Mouse (Mus musculus) CH12.LX (cell line): ENCODE measurements around the gene Scfd2. TPM values are rescaled to one million over a fixed set of nuclear protein-coding genes. Genes with fewer than 3 reads are reported as not detected.

Experiments
- DNase-seq: peaks from one replicate; pipeline ENCODE4 v3.0.0-alpha.2; 2013; ENCODE audit errors: extremely low read depth
- H3K27ac ChIP-seq: 2 replicates; pipeline ENCODE4 v1.5.1; 2012; ENCODE audit warnings: low read depth, mild to moderate bottlenecking, control low read depth, moderate library complexity; ENCODE audit not compliant: insufficient read depth
- H3K27me3 ChIP-seq: replicated peaks from 2 replicates; pipeline ENCODE3; 2012; ENCODE audit warnings: inconsistent platforms
- H3K36me3 ChIP-seq, 2 experiments: replicated peaks in 1 of 2; 2 replicates each; pipeline versions ENCODE3 to v1.6.1; 2012; ENCODE audit warnings: inconsistent platforms in 1 of 2, low read length in 1 of 2, mild to moderate bottlenecking in 1 of 2, mixed read lengths in 1 of 2, moderate library complexity in 1 of 2; ENCODE audit not compliant: control insufficient read depth in 1 of 2, insufficient read depth in 1 of 2
- H3K4me1 ChIP-seq, 2 experiments: 2 replicates each; pipeline ENCODE4 v1.6.1; 2012; ENCODE audit warnings: inconsistent platforms in 1 of 2, moderate library complexity in 1 of 2; ENCODE audit not compliant: insufficient read depth in 2 of 2, control insufficient read depth in 1 of 2
- H3K4me2 ChIP-seq: 2 replicates; pipeline ENCODE4 v1.6.1; 2012; ENCODE audit warnings: low read depth, mild to moderate bottlenecking, control low read depth; ENCODE audit not compliant: poor library complexity, insufficient read depth, severe bottlenecking
- H3K4me3 ChIP-seq, 3 experiments: fragments of 150-350 bp in 1 of 3; sonication (generic) in 1 of 3; replicated peaks in 1 of 3; 2 replicates each; pipeline versions ENCODE3 to v1.5.1; 2011 to 2012; ENCODE audit warnings: low read depth in 2 of 3, low read length in 2 of 3, mild to moderate bottlenecking in 2 of 3, moderate library complexity in 2 of 3, control low read depth in 1 of 3, improper control_type of control experiment in 1 of 3, inconsistent platforms in 1 of 3, mixed read lengths in 1 of 3; ENCODE audit not compliant: poor library complexity in 1 of 3
- H3K79me2 ChIP-seq: replicated peaks from 2 replicates; pipeline ENCODE4 v1.6.1; 2012; ENCODE audit warnings: mild to moderate bottlenecking, moderate library complexity; ENCODE audit not compliant: control insufficient read depth, poor library complexity, insufficient read depth, severe bottlenecking; ENCODE audit errors: extremely low read depth
- H3K9ac ChIP-seq: 2 replicates; pipeline ENCODE4 v1.6.1; 2012; ENCODE audit warnings: low read depth, mild to moderate bottlenecking, control low read depth, moderate library complexity; ENCODE audit not compliant: insufficient read depth
- H3K9me3 ChIP-seq: replicated peaks from 2 replicates; pipeline ENCODE3; 2012; ENCODE audit warnings: low read length, inconsistent platforms, mixed read lengths
- E2F4 ChIP-seq: IDR thresholded peaks from 2 replicates; pipeline ENCODE4 v1.6.1; 2011; ENCODE audit warnings: low read depth, low read length, improper control_type of control experiment; ENCODE audit not compliant: insufficient replicate concordance
- ELF1 ChIP-seq: IDR thresholded peaks from 2 replicates; pipeline ENCODE4 v1.6.1; 2014; ENCODE audit warnings: low read depth, mild to moderate bottlenecking, inconsistent platforms, low read length, improper control_type of control experiment
- IRF4 ChIP-seq: IDR thresholded peaks from 2 replicates; pipeline ENCODE4 v1.6.1; 2014; ENCODE audit warnings: low read depth, mild to moderate bottlenecking, inconsistent platforms, low read length, improper control_type of control experiment
- JUN ChIP-seq: IDR thresholded peaks from 2 replicates; pipeline ENCODE4 v1.6.1; 2011; ENCODE audit warnings: low read depth, mild to moderate bottlenecking, low read length, improper control_type of control experiment, moderate library complexity; ENCODE audit not compliant: insufficient read depth
- MAFK ChIP-seq: IDR thresholded peaks from 2 replicates; pipeline ENCODE4 v1.6.1; 2011; ENCODE audit warnings: low read length, improper control_type of control experiment; ENCODE audit not compliant: insufficient replicate concordance
- MAX ChIP-seq: IDR thresholded peaks from 2 replicates; pipeline ENCODE4 v1.6.1; 2011; ENCODE audit warnings: low read length, improper control_type of control experiment
- MAZ ChIP-seq: IDR thresholded peaks from 2 replicates; pipeline ENCODE4 v1.6.1; 2012; ENCODE audit warnings: low read depth, mild to moderate bottlenecking, inconsistent platforms, low read length, improper control_type of control experiment, moderate library complexity
- MEF2A ChIP-seq: IDR thresholded peaks from 2 replicates; pipeline ENCODE4 v1.6.1; 2014; ENCODE audit warnings: low read depth, mild to moderate bottlenecking, inconsistent platforms, low read length, improper control_type of control experiment, borderline replicate concordance
- MXI1 ChIP-seq: IDR thresholded peaks from 2 replicates; pipeline ENCODE4 v1.6.1; 2011; ENCODE audit warnings: mild to moderate bottlenecking, low read depth, low read length, improper control_type of control experiment
- MYC ChIP-seq: IDR thresholded peaks from 2 replicates; pipeline ENCODE4 v1.6.1; 2011; ENCODE audit warnings: low read depth, mild to moderate bottlenecking, improper control_type of control experiment, low read length
- PAX5 ChIP-seq: IDR thresholded peaks from 2 replicates; pipeline ENCODE4 v1.6.1; 2012; ENCODE audit warnings: low read length, inconsistent platforms, mixed read lengths
- POLR2A ChIP-seq: IDR thresholded peaks from 2 replicates; pipeline ENCODE4 v1.6.1; 2011; ENCODE audit warnings: low read depth, mild to moderate bottlenecking, improper control_type of control experiment, low read length
- POLR2AphosphoS2 ChIP-seq: IDR thresholded peaks from 2 replicates; pipeline ENCODE4 v1.6.1; 2011; ENCODE audit warnings: low read depth, low read length, improper control_type of control experiment
- RAD21 ChIP-seq: IDR thresholded peaks from 2 replicates; pipeline ENCODE4 v1.6.1; 2011; ENCODE audit warnings: low read depth, mild to moderate bottlenecking, low read length, improper control_type of control experiment, moderate library complexity
- SMC3 ChIP-seq: IDR thresholded peaks from 2 replicates; pipeline ENCODE4 v1.6.1; 2011; ENCODE audit warnings: low read depth, low read length, improper control_type of control experiment
- TBP ChIP-seq: conservative IDR thresholded peaks from 2 replicates; pipeline ENCODE4 v1.6.1; 2011; ENCODE audit warnings: low read depth, low read length, improper control_type of control experiment
- UBTF ChIP-seq: IDR thresholded peaks from 2 replicates; pipeline ENCODE4 v1.6.1; 2012; ENCODE audit warnings: low read depth, mild to moderate bottlenecking, inconsistent platforms, low read length, improper control_type of control experiment, moderate library complexity
- USF1 ChIP-seq: IDR thresholded peaks from 2 replicates; pipeline ENCODE4 v1.6.1; 2014; ENCODE audit warnings: low read depth, mild to moderate bottlenecking, inconsistent platforms, low read length, improper control_type of control experiment
- USF2 ChIP-seq: conservative IDR thresholded peaks from 2 replicates; pipeline ENCODE4 v1.6.1; 2011; ENCODE audit warnings: low read depth, low read length, improper control_type of control experiment
- ZNF384 ChIP-seq: IDR thresholded peaks from 2 replicates; pipeline ENCODE4 v1.6.1; 2012; ENCODE audit warnings: low read depth, low read length, improper control_type of control experiment, inconsistent platforms
- dilution Hi-C: fragments of 300-500 bp; cut with MboI; formaldehyde crosslinking; loops from 2 replicates; pipeline ENCODE4 v1.14.3; 2020; ENCODE audit warnings: low sequenced_read_pairs; ENCODE audit not compliant: extremely low pct_unique_long_range_greater_than_20kb, extremely low pct_ligation_motif_present
- in situ Hi-C: fragments of 300-500 bp; cut with MboI; formaldehyde crosslinking; loops from 3 replicates; pipeline ENCODE4 v1.14.3; 2019; ENCODE audit warnings: low sequenced_read_pairs, low pct_ligation_motif_present, low pct_unique_long_range_greater_than_20kb, mixed read lengths
- polyA plus RNA-seq: library from polyadenylated mRNA; unstranded; fragments of >175 nt; gene quantifications from 2 replicates; pipeline ENCODE4 v1.2.1, GENCODE M21; 2012; ENCODE audit warnings: low read depth; ENCODE audit not compliant: insufficient read length
- total RNA-seq, 2 experiments: library from RNA; depleted of rRNA; stranded (reverse); fragments of 300-350 nt in 1 of 2; fragments of >200 nt in 1 of 2; gene quantifications; 2 replicates each; pipeline ENCODE4 v1.2.3; 2012 to 2014

The Scfd2 gene
- total and polyA plus RNA-seq, 3 experiments = 13.2 to 18.0 (median 14.4) TPM

DNA sequence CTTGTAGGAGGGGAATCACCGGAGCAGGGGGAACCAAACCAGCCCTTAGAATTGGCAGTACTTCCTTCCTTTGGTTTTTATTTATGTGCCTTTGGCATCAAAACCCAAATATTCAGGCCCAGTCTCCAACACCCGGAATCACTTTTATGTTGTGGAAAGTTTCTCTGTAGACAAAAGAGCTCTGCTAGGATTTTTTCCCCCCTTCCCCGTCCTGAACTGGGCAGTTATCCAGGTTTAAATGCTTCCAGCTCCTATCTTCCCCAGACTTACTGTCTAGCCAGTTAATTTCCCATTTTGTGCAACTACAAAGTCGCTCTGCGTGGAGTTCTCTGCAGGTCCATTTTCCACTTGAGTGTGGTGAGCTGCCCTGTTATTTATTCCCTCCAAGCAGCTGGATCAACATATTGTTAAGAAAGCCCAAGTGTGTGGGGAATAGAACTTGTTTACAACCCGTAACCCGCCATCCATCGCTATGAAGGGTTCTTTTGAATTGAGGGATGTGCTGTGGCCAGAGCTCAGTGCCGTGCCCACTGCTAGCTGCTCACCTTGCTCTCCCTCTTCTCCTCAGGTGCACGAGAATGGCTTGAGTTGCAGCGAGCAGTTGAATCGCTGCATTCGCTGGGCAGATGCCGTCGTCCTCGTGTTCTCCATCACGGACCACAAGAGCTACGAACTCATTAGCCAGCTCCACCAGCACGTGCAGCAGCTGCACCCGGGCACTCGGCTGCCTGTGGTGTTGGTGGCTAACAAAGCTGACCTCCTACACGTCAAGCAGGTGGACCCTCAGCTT lies 333.8 kb downstream of the Scfd2 start:
- DNase-seq = no peak
- Histone ChIP-seq H3K79me2 (no peaks in the 10 kb centered on the region), H3K27ac (no peak overlapping the region), H3K36me3 (peaks cover 0 to 26% of the 10 kb centered on the region in 2 experiments), H3K9me3 (no peaks in the 10 kb centered on the region), H3K4me1 (peaks cover 11 to 53% of the 10 kb centered on the region in 2 experiments), H3K9ac (no peak overlapping the region), H3K4me3 (no peak overlapping the region), H3K4me2 (no peak overlapping the region), H3K27me3 (no peaks in the 10 kb centered on the region)
- no peak for TF ChIP-seq MAX
- TF ChIP-seq UBTF = no peak
- no peak for TF ChIP-seq E2F4
- TF ChIP-seq MEF2A = no peak
- no peak for TF ChIP-seq TBP
- TF ChIP-seq PAX5 = no peak
- no peak for TF ChIP-seq MAFK
- in situ Hi-C loops = no loop called here
- dilution Hi-C loops = no loop called here

DNA sequence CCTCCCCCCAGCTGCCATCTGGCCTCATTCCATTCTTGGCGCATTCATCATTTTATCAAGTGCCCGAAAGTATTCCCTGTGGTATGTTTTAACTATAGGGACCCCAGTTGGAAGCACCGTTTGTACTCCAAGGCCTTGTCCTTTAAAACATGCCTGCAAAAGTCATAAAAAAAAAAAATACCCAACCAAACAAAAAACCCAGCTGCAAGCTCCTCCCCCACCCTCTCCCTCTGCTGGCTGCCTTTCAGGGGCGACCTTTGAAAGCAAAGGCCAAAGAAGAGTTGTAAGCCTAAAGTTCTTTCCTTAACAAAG lies 335.3 kb downstream of the Scfd2 start:
- in situ Hi-C loops = no loop called here
- peaks cover 12 to 63% of the 10 kb centered on the region in 2 experiments for H3K4me1 ChIP-seq
- no peak overlapping the region for H3K9ac ChIP-seq
- no peaks in the 10 kb centered on the region for H3K9me3 ChIP-seq
- H3K79me2 ChIP-seq = no peaks in the 10 kb centered on the region
- H3K4me3 ChIP-seq = no peak overlapping the region
- no peak overlapping the region for H3K27ac ChIP-seq
- no peak overlapping the region for H3K4me2 ChIP-seq
- peak; percentile 10 for DNase-seq
- peak; percentile 41 for TF ChIP-seq ZNF384
- TF ChIP-seq MAZ = no peak
- H3K27me3 ChIP-seq = no peaks in the 10 kb centered on the region
- dilution Hi-C loops = no loop called here
- H3K36me3 ChIP-seq = peaks cover 0 to 26% of the 10 kb centered on the region in 2 experiments

DNA sequence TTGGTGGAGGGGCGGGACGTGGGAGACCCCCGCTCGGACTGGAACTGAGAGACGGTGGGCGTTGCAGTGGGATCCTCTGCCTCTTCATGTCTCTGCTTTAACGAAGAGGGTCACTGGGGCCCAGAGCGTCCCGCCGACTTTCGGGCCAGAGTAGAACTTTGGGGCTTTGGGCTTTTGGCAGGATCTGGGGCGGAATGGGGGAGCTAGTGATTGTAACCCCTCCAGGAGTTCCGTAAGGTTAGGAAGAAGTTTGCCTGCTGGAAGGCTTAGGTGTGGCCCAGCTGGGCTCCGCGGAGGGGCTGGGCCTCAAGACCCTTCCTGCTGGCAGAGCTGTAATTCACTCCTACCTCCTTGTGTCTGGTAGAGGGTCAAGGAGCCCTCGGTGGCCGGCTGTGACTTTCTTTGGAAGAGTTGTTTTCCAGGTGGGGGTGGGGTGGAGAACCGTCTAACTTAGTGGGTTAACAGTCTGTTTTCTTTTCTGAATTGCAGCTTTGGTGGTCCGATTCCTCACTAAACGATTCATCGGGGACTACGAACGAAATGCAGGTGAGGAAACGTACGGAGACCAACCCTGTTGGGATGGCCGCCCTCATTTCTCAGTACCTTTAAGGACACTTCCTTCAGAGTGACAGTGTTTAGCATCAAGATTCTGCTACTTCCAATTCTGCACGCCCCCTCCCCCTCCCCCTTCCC lies 335.8 kb downstream of the Scfd2 start:
- H3K9me3 ChIP-seq = no peaks in the 10 kb centered on the region
- no peaks in the 10 kb centered on the region for H3K27me3 ChIP-seq
- peak overlapping the region; percentile 88 for H3K4me2 ChIP-seq
- no peak overlapping the region for H3K27ac ChIP-seq
- no peaks in the 10 kb centered on the region for H3K79me2 ChIP-seq
- H3K36me3 ChIP-seq = peaks cover 0 to 26% of the 10 kb centered on the region in 2 experiments
- dilution Hi-C loops (no loop called here), in situ Hi-C loops (no loop called here)
- peaks cover 11 to 64% of the 10 kb centered on the region in 2 experiments for H3K4me1 ChIP-seq
- DNase-seq = no peak
- peak overlapping the region; percentile 44 to 75 (median 66) for H3K4me3 ChIP-seq
- no peak overlapping the region for H3K9ac ChIP-seq
- TF ChIP-seq ZNF384 = no peak
- no peak for TF ChIP-seq MAFK
- no peak for TF ChIP-seq MXI1
- no peak for TF ChIP-seq MYC
- no peak for TF ChIP-seq POLR2AphosphoS2
- no peak for TF ChIP-seq IRF4
- no peak for TF ChIP-seq JUN
- TF ChIP-seq SMC3 = no peak
- TF ChIP-seq RAD21 = no peak
- TF ChIP-seq USF2 = no peak
- no peak for TF ChIP-seq ELF1
- no peak for TF ChIP-seq PAX5
- TF ChIP-seq USF1 = no peak
- no peak for TF ChIP-seq POLR2A
